Mouse (Mus musculus) 416B (cell line): Measurements from ENCODE around the gene Dna2.
"Not testable (repeated sequence)": the region's sequence is repeated elsewhere in the genome, so short reads cannot be mapped to it uniquely, and the experiment has no call there.

Source experiments
- DNase-seq: peaks from one replicate; pipeline ENCODE4 v3.0.0; 2011; ENCODE audit warnings: low read depth

Gene Dna2

GRCm38 (mm10) chr10:62946738-62947471 lies at the start of gene Dna2:
Dna2 (plus strand) TSS chr10:62947026.
- DNase-seq = peak; percentile 83

GRCm38 (mm10) chr10:62897437-62897836 lies 49.4 kb upstream of the Dna2 start:
- DNase-seq = no peak

GRCm38 (mm10) chr10:62898061-62898460 lies 48.8 kb upstream of the Dna2 start:
- DNase-seq = no peak

GRCm38 (mm10) chr10:62900144-62900543 lies 46.7 kb upstream of the Dna2 start:
- no peak for DNase-seq

- DNase-seq = no peak
Observed at GRCm38 (mm10) chr10:62901826-62902225, 45.0 kb upstream of the Dna2 start.

GRCm38 (mm10) chr10:62902829-62903228 lies 44.0 kb upstream of the Dna2 start:
- DNase-seq = no peak

GRCm38 (mm10) chr10:62906336-62906735 lies 40.5 kb upstream of the Dna2 start:
- DNase-seq = no peak

GRCm38 (mm10) chr10:62908896-62909295 lies 37.9 kb upstream of the Dna2 start, which contains the start of gene Tet1:
Tet1 (minus strand) TSS chr10:62908996.
- DNase-seq = not testable (repeated sequence)

GRCm38 (mm10) chr10:62911120-62911519 lies 35.7 kb upstream of the Dna2 start:
- no peak for DNase-seq

GRCm38 (mm10) chr10:62918985-62919384 lies 27.8 kb upstream of the Dna2 start:
- peak; percentile 36 for DNase-seq

- DNase-seq = peak; percentile 89
Observed at GRCm38 (mm10) chr10:62919925-62920765, 26.7 kb upstream of the Dna2 start, which contains the start of gene Slc25a16. Slc25a16 (plus strand) TSS chr10:62920633.

- DNase-seq = no peak
Observed at GRCm38 (mm10) chr10:62920766-62921156, 26.1 kb upstream of the Dna2 start.

GRCm38 (mm10) chr10:62924096-62924635 lies 22.7 kb upstream of the Dna2 start:
- DNase-seq = no peak

GRCm38 (mm10) chr10:62932381-62932780 lies 14.4 kb upstream of the Dna2 start:
- peak; percentile 31 for DNase-seq

GRCm38 (mm10) chr10:62944975-62945580 lies 1.7 kb upstream of the Dna2 start:
- peak; percentile 62 for DNase-seq

- peak; percentile 70 for DNase-seq
Observed at GRCm38 (mm10) chr10:62948551-62948950, 1.7 kb downstream of the Dna2 start.

GRCm38 (mm10) chr10:62963956-62964355 lies 17.1 kb downstream of the Dna2 start:
- DNase-seq = no peak

GRCm38 (mm10) chr10:62965796-62966195 lies 19.0 kb downstream of the Dna2 start:
- DNase-seq = no peak

- DNase-seq = no peak
Observed at GRCm38 (mm10) chr10:62966291-62966690, 19.5 kb downstream of the Dna2 start.

- DNase-seq = no peak
Observed at GRCm38 (mm10) chr10:62971821-62972220, 25.0 kb downstream of the Dna2 start.

- DNase-seq = peak; percentile 10
Observed at GRCm38 (mm10) chr10:62979667-62980038, 32.8 kb downstream of the Dna2 start.
